Mouse (Mus musculus): ENCODE measurements around the gene Mknk2. TPM values are rescaled to one million over a fixed set of nuclear protein-coding genes. Genes with fewer than 3 reads are reported as not detected.

Mknk2 gene
- polyA plus RNA-seq, 1 experiment from 2014 or later = 87.8 TPM

- peak; percentile 13 for ATAC-seq (ENCODE audit: low FRiP score, low read depth)
- H3K27ac ChIP-seq = peak within 1 kb of the TSS; percentile 86
- H3K4me3 ChIP-seq = peak within 1 kb of the TSS; percentile 90
- no peaks in the 10 kb centered on the region for H3K9me3 ChIP-seq
- peaks cover 34% of the 10 kb centered on the region for H3K4me1 ChIP-seq
- peaks cover 13% of the 10 kb centered on the region for H3K36me3 ChIP-seq
- peak within 1 kb of the TSS; percentile 95 for H3K9ac ChIP-seq
- peak within 1 kb of the TSS; percentile 99 for H3K4me2 ChIP-seq (replicated peaks)
- no peaks in the 10 kb centered on the region for H3K27me3 ChIP-seq
- WGBS = under 1% methylated on average over 58 of the region's 85 CpGs
Observed at GRCm38 (mm10) chr10:80622661-80623456, 55.1 kb downstream of the Mknk2 start, which contains the start of gene Csnk1g2. Gene Csnk1g2, plus strand, starts transcription at chr10:80622838.

- WGBS = under 1% methylated on average over 64 of the region's 64 CpGs
- Histone ChIP-seq H3K9ac (peak overlapping the region; percentile 60), H3K27ac (peak overlapping the region; percentile 86; the same call in 1 of the 2 replicates), H3K36me3 (peaks cover 13% of the 10 kb centered on the region), H3K4me1 (peaks cover 30% of the 10 kb centered on the region), H3K4me3 (peak overlapping the region; percentile 90), H3K27me3 (no peaks in the 10 kb centered on the region), H3K4me2 (replicated peaks) (peak overlapping the region; percentile 99), H3K9me3 (no peaks in the 10 kb centered on the region)
- peak; percentile 96 for ATAC-seq (ENCODE audit: low FRiP score, low read depth)
Observed at GRCm38 (mm10) chr10:80621940-80622660, 55.8 kb downstream of the Mknk2 start.

- H3K27me3 ChIP-seq = no peaks in the 10 kb centered on the region
- H3K9ac ChIP-seq = peak overlapping the region; percentile 64
- WGBS = 3% methylated on average over 9 of the region's 9 CpGs
- H3K36me3 ChIP-seq = peaks cover 13% of the 10 kb centered on the region
- H3K27ac ChIP-seq = peak overlapping the region; percentile 86; the same call in 1 of the 2 replicates
- H3K9me3 ChIP-seq = no peaks in the 10 kb centered on the region
- H3K4me2 ChIP-seq (replicated peaks) = peak overlapping the region; percentile 72
- peak overlapping the region; percentile 90 for H3K4me3 ChIP-seq
- ATAC-seq (ENCODE audit: low FRiP score, low read depth) = no peak
- H3K4me1 ChIP-seq = peaks cover 30% of the 10 kb centered on the region
Observed at GRCm38 (mm10) chr10:80621690-80621939, 56.3 kb downstream of the Mknk2 start.

GRCm38 (mm10) chr10:80620796-80621689 is 56.9 kb downstream of the Mknk2 start:
- peaks cover 14% of the 10 kb centered on the region for H3K36me3 ChIP-seq
- no peaks in the 10 kb centered on the region for H3K27me3 ChIP-seq
- peak overlapping the region; percentile 72 for H3K4me2 ChIP-seq (replicated peaks)
- peak overlapping the region; percentile 86; the same call in 1 of the 2 replicates for H3K27ac ChIP-seq
- WGBS = 54% methylated on average over 16 of the region's 16 CpGs
- H3K9ac ChIP-seq = peak overlapping the region; percentile 64
- no peak for ATAC-seq (ENCODE audit: low FRiP score, low read depth)
- H3K4me3 ChIP-seq = peak overlapping the region; percentile 90
- H3K9me3 ChIP-seq = no peaks in the 10 kb centered on the region
- H3K4me1 ChIP-seq = peaks cover 30% of the 10 kb centered on the region

GRCm38 (mm10) chr10:80620365-80620764 is 57.5 kb downstream of the Mknk2 start:
- Histone ChIP-seq H3K27ac (0 out of 2 replicates have a peak overlapping the region, but pooled peaks have one; percentile 48), H3K4me2 (replicated peaks) (no peak overlapping the region), H3K4me1 (peaks cover 27% of the 10 kb centered on the region), H3K36me3 (peaks cover 14% of the 10 kb centered on the region), H3K9ac (no peak overlapping the region), H3K4me3 (no peak overlapping the region), H3K27me3 (no peaks in the 10 kb centered on the region), H3K9me3 (no peaks in the 10 kb centered on the region)
- WGBS = 83% methylated on average over 9 of the region's 9 CpGs
- ATAC-seq (ENCODE audit: low FRiP score, low read depth) = no peak

GRCm38 (mm10) chr10:80619465-80620244 is 58.3 kb downstream of the Mknk2 start:
- Histone ChIP-seq H3K9ac (no peak overlapping the region), H3K9me3 (no peaks in the 10 kb centered on the region), H3K4me1 (peaks cover 20% of the 10 kb centered on the region), H3K36me3 (peaks cover 17% of the 10 kb centered on the region), H3K4me3 (no peak overlapping the region), H3K27me3 (no peaks in the 10 kb centered on the region), H3K27ac (no peak overlapping the region), H3K4me2 (replicated peaks) (no peak overlapping the region)
- 36% methylated on average over 8 of the region's 8 CpGs for WGBS
- ATAC-seq (ENCODE audit: low FRiP score, low read depth) = no peak

DNA sequence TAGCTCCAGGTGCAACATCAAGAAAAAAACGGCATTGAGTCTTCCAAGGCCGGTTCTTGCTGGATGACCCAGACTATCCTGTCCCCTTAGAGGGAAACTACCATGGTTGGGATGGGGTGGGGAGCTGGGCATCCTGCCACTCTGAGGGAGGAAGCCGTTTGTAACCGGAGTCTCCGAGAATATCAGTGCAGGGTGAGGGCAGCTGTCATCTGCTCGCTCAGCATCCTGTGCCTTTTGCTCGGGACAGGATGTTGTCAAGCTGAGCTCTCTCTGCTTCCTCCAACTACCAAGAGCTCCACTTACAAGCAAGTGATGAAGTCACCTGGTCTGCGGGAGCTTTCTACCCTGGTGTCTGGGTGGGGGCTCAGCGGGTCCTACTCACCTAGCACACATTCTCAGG is 59.7 kb downstream of the Mknk2 start:
- no peak overlapping the region for H3K27ac ChIP-seq
- ATAC-seq (ENCODE audit: low FRiP score, low read depth) = no peak
- 75% methylated on average over 9 of the region's 9 CpGs for WGBS

More for the DNA sequence above, 59.7 kb downstream of the Mknk2 start:
- peaks cover 31% of the 10 kb centered on the region for H3K36me3 ChIP-seq
- no peaks in the 10 kb centered on the region for H3K27me3 ChIP-seq
- H3K9me3 ChIP-seq = no peaks in the 10 kb centered on the region
- no peak overlapping the region for H3K9ac ChIP-seq
- H3K4me1 ChIP-seq = peaks cover 5% of the 10 kb centered on the region
- no peak overlapping the region for H3K4me3 ChIP-seq
- H3K4me2 ChIP-seq (replicated peaks) = no peak overlapping the region

Other genes with a start within 250 kb of the Mknk2 start
- gene Tcf3, start 244.5 kb downstream of the Mknk2 start, polyA plus RNA-seq (2015; fragmentation: Nextera tagmentation; extraction: Ambion mirVana) = 153 and 157 TPM in 2 replicates
- not detected in 2 replicates for gene Onecut3, start 183.3 kb downstream of the Mknk2 start, polyA plus RNA-seq (2015; fragmentation: Nextera tagmentation; extraction: Ambion mirVana)
- 0.29 and 0.33 TPM in 2 replicates for gene Atp8b3, start 139.0 kb downstream of the Mknk2 start, polyA plus RNA-seq (2015; fragmentation: Nextera tagmentation; extraction: Ambion mirVana)
- 28.3 and 28.7 TPM in 2 replicates for gene Rexo1, start 116.6 kb downstream of the Mknk2 start, polyA plus RNA-seq (2015; fragmentation: Nextera tagmentation; extraction: Ambion mirVana)
- 9.3 and 10.0 TPM in 2 replicates for gene Klf16, start 100.8 kb downstream of the Mknk2 start, polyA plus RNA-seq (2015; fragmentation: Nextera tagmentation; extraction: Ambion mirVana)
- gene Abhd17a, start 87.8 kb downstream of the Mknk2 start, polyA plus RNA-seq (2015; fragmentation: Nextera tagmentation; extraction: Ambion mirVana) = 80.9 and 83.0 TPM in 2 replicates
- 83.9 and 92.0 TPM in 2 replicates for gene Scamp4, start 75.2 kb downstream of the Mknk2 start, polyA plus RNA-seq (2015; fragmentation: Nextera tagmentation; extraction: Ambion mirVana)
- gene Adat3, start 75.2 kb downstream of the Mknk2 start, polyA plus RNA-seq (2015; fragmentation: Nextera tagmentation; extraction: Ambion mirVana) = 7.6 and 8.8 TPM in 2 replicates
- 3.7 and 5.6 TPM in 2 replicates for gene Gm49322, start 72.1 kb downstream of the Mknk2 start, polyA plus RNA-seq (2015; fragmentation: Nextera tagmentation; extraction: Ambion mirVana)
- 148 and 159 TPM in 2 replicates for gene Csnk1g2, start 55.3 kb downstream of the Mknk2 start, polyA plus RNA-seq (2015; fragmentation: Nextera tagmentation; extraction: Ambion mirVana)
- 77.8 and 83.5 TPM in 2 replicates for gene Btbd2, start 21.0 kb downstream of the Mknk2 start, polyA plus RNA-seq (2015; fragmentation: Nextera tagmentation; extraction: Ambion mirVana)
- 55.3 and 55.7 TPM in 2 replicates for gene Mob3a, start 23.9 kb upstream of the Mknk2 start, polyA plus RNA-seq (2015; fragmentation: Nextera tagmentation; extraction: Ambion mirVana)
- 24.2 and 25.6 TPM in 2 replicates for gene Izumo4, start 24.1 kb upstream of the Mknk2 start, polyA plus RNA-seq (2015; fragmentation: Nextera tagmentation; extraction: Ambion mirVana)
- 74.5 and 80.0 TPM in 2 replicates for gene Ap3d1, start 64.2 kb upstream of the Mknk2 start, polyA plus RNA-seq (2015; fragmentation: Nextera tagmentation; extraction: Ambion mirVana)
- gene Dot1l, start 77.1 kb upstream of the Mknk2 start, polyA plus RNA-seq (2015; fragmentation: Nextera tagmentation; extraction: Ambion mirVana) = 19.2 and 20.2 TPM in 2 replicates
- gene Sf3a2, start 120.1 kb upstream of the Mknk2 start, polyA plus RNA-seq (2015; fragmentation: Nextera tagmentation; extraction: Ambion mirVana) = 73.0 and 77.4 TPM in 2 replicates
- gene Plekhj1, start 120.5 kb upstream of the Mknk2 start, polyA plus RNA-seq (2015; fragmentation: Nextera tagmentation; extraction: Ambion mirVana) = 127 and 128 TPM in 2 replicates
- gene Amh, start 127.1 kb upstream of the Mknk2 start, polyA plus RNA-seq (2015; fragmentation: Nextera tagmentation; extraction: Ambion mirVana) = not detected in 2 replicates
- 4.5 and 5.2 TPM in 2 replicates for gene Jsrp1, start 135.4 kb upstream of the Mknk2 start, polyA plus RNA-seq (2015; fragmentation: Nextera tagmentation; extraction: Ambion mirVana)
- 1,885 and 1,910 TPM in 2 replicates for gene Oaz1, start 148.5 kb upstream of the Mknk2 start, polyA plus RNA-seq (2015; fragmentation: Nextera tagmentation; extraction: Ambion mirVana)
- gene Lingo3, start 165.9 kb upstream of the Mknk2 start, polyA plus RNA-seq (2015; fragmentation: Nextera tagmentation; extraction: Ambion mirVana) = 0.92 and 1.3 TPM in 2 replicates
- gene Lsm7, start 177.1 kb upstream of the Mknk2 start, polyA plus RNA-seq (2015; fragmentation: Nextera tagmentation; extraction: Ambion mirVana) = 310 and 314 TPM in 2 replicates
- 49.0 and 54.1 TPM in 2 replicates for gene Sppl2b, start 177.2 kb upstream of the Mknk2 start, polyA plus RNA-seq (2015; fragmentation: Nextera tagmentation; extraction: Ambion mirVana)
- gene Tmprss9, start 193.7 kb upstream of the Mknk2 start, polyA plus RNA-seq (2015; fragmentation: Nextera tagmentation; extraction: Ambion mirVana) = 0.06 and 0.08 TPM in 2 replicates
- gene Timm13, start 222.9 kb upstream of the Mknk2 start, polyA plus RNA-seq (2015; fragmentation: Nextera tagmentation; extraction: Ambion mirVana) = 306 and 335 TPM in 2 replicates
- 54.6 and 63.2 TPM in 2 replicates for gene Lmnb2, start 240.1 kb upstream of the Mknk2 start, polyA plus RNA-seq (2015; fragmentation: Nextera tagmentation; extraction: Ambion mirVana)

All from limb, embryonic 13.5 days (tissue).